Mouse (Mus musculus) Muller cell, postnatal 12 days (primary cell): Measurements from ENCODE around the gene Smim14.
A peak's percentile ranks its signal among the peaks of the same experiment; 100 is the strongest.

Experiments used
- DNase-seq: peaks from one replicate; pipeline ENCODE4 v3.0.0-alpha.2; 2015; ENCODE audit errors: inconsistent ontology term

Smim14 gene

DNA sequence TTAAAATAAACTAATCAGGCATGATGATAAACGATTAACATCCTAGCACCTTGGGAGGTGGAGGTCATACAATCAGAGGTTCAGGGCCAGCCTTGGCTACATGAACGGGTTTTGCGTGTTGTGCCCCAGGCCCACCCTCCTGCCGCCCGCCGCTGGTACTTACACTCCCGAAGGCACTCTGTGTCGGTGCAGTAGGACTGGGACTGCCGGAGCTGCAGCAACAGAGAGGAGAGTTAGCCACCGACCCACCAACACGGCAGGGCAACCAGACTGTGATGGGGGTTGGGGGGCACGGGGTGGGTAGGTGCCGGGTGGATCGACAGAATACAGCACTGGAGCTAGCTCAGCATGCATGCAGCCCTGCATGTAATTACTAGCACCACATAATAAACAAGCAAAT lies 76.6 kb downstream of the Smim14 start:
- DNase-seq = no peak

DNA sequence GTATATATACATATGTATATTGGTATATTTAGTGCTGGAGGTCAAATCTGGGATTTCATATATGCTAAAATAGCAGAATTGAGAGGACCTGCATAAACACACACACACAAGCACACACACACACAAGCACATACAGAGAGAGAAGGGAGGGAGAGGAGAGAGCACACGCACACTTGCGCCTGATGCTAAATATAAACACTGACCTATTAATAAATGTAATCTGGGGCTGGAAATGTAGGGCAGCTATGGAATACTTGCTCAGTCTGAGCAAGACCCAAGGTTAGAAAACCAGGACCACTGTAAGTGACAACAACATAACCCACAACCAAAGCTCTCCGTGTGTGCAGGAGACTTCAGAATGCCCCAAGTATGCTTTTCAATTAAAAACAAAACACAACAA lies 77.5 kb downstream of the Smim14 start:
- no peak for DNase-seq

DNA sequence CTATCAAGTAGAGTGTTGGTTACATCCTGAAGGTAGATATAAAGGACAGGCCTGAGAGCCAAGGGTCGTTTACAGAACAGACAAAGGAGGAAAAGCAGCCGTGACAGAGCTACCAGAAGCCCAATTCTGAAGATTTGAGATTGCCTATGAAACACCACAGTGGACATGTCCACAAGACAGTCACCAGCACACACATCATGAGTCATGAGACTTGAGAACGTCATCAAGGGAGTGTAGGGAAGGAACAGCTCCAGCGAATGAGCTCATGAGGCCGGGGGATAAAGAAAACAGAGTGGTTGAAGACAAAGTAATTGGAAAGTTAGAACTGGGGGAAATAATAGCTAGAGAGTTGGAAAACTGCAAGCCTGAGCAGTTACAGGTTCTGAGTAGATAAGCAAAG lies 79.1 kb downstream of the Smim14 start:
- no peak for DNase-seq

DNA sequence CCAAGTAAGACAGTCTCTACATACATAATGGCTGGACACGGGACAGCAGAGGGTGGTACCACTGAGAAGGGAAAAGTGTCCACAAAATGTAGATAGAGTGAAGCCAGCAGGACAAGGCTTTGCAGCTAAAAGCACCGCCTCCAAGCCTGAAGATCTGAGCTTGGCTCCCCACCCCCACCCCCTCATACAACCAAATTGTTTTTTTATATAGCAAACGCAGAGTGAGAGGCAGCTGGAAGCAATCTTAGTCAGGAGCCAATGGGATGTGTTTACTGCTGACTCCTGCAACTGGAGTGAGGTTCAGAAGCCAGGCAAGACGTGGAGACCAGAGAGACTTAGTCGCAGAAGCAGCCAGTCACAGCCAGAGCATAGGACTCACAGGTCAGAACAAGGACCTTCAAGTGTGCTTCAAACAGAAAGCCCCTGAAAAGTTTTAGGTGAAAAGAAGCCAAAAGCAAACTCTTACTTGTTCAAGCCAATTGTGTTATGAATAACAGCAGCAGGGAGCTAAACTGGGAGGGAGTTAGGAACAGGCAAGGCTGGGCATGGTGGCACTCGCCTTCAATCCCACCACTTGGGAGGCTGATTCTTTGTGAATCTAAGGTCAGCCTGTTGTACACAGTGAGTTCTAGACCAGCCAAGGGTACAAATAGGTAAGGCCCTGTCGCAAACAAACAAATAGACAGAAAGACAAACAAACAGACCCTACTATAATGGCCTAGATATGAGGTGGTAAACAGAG lies 79.7 kb downstream of the Smim14 start:
- DNase-seq = no peak

DNA sequence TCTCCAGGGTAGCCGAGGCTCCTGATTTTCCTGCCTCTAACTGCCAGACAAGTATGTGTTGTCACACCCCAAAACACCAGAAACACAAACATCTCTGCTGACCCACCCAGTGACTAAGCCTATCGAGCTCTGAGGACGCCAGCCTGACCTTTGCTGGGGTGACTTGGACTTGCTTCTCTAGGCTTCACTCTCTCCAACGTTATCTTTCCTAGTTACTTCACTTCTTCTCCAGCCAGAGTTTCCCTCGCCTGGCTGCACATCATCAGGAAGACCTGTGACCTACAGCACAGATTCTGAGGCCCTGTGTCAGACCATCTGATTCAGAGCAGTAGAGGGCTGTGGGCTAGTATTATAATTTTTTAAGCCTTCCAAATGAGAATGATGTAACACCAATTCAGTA lies 82.2 kb downstream of the Smim14 start:
- DNase-seq = peak; percentile 17

DNA sequence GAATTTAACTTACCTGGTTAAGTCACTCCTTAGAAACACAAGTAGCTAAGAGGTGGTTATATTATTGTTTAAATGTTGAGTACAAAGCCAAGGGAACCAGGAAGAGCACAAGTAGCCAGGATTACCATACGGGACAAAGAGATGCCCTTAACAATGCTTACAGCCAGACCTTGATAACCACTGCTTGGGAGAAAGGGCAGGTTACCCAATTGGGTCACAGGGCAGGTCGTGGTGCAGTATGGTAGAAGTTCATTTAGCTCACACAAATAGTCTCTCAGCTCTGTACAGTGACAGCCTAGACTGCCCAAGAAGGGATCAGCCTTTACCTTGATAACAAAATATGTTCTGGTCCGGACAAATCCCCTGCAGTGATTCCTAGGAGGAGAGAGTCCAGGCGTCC lies 88.0 kb downstream of the Smim14 start:
- DNase-seq = no peak

DNA sequence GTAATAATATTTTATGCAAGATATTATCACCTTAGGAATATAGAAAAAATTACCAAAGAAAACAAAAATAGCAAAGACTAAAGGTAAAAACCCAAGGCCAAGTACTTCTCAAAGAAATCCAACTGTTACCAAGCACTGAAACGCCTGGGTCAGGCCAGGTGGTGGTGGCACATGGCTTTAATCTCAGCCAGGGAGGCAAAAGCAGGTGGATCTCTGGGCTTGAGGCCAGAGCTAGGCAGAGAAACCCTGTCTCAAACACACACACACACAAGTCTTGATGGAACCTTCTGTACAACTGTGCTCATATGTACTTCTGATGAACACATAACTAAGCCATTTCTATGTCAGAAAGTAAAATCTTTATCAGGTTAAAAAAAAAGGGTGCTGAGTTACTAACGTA lies 89.2 kb downstream of the Smim14 start:
- DNase-seq = no peak

DNA sequence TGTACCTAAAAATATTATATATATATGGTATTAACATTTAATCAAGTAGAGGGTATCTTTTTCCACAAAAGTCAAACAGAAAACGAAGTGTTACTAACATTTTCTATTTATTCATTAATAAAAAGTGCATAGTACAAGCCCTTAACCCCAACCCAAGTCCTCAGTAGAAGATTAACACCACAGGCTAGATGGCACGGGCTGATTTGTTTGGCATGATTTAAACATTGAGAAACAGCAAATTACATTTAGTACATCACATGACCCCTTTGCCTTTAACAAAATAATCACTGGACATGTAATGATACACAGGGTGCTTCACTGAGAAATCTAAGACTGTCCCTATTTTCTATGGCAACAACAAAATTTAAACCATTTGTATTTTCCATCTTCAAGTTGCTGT lies 90.2 kb downstream of the Smim14 start:
- no peak for DNase-seq

DNA sequence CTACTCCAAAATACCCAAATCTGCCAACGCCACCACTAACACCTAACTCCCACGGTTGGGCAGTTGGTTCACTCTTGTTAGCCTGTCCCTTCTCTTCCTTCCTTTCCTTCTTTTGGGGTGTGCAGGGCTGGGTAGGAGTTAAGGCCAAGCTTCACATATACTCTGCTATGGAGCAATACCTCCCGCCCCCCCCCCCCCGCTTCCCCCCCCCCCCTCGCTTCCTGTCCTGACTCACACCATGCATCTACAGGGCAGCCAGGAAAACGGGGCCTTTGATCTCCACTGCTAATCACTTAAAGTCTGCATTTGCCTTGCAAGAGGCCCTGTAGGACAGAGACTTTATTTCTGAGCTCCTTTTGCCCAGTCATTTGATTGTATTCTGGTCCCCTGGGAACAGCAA lies 92.0 kb downstream of the Smim14 start:
- DNase-seq = no peak

DNA sequence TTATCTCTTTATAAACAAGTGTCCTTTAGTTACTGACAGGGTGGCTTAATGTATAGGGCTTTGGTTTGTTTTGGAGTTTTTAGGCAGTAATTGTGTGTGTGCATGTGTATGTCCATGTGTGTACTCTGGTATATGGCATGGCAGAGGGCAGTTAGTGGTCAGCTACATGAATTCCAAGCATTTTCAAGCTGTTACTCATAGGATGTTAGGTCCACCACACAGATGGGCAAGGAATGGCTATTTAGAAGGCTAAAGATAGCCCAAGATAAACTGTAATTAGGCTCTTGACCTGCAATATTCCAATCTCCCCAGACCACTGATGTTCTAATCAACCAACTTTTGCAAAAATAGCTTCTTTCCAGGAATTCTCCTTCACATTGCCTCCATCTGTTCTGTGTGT lies 98.9 kb downstream of the Smim14 start:
- DNase-seq = peak; percentile 68

DNA sequence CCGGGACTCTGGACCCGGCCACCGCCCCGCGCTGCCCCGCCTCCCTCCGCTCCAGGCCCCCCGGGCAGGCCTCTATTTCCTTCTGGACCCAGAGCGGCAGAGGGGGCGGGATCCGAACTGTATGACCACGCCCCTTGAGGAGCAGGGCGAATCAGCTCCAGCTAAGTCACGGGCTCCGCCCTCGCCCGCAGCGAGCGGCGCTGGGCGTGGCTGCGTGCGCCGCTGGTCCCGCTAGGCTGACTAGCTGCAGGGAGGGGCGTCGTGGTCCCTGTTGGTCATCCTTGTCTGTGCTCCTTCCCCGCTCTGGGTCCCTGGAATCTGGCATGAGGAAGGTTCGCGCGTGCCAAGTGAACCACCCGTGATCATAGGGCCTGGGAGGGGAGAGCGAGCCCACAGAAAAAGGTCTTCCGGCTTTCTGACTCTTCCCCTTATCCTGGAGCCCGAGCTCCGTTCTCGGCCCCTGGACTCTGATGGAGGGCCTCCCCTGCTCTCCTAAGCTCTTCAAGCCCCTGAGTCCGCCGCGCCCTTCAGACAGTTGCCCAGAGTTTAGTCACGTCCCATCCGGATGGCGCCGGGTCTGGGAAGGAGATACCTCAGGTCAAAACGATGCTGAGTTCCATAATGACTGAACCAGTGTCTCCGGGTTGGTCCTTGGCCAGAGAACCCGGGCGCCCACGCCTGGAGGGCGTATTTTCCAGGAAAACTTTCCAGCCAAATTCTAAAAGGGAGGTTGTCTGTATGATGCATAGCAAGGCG lies 101.0 kb downstream of the Smim14 start, which contains the start of gene Ugdh:
Ugdh (minus strand) TSS at position 144 of the 756 bp plus-strand sequence.
- DNase-seq = peak; percentile 100

DNA sequence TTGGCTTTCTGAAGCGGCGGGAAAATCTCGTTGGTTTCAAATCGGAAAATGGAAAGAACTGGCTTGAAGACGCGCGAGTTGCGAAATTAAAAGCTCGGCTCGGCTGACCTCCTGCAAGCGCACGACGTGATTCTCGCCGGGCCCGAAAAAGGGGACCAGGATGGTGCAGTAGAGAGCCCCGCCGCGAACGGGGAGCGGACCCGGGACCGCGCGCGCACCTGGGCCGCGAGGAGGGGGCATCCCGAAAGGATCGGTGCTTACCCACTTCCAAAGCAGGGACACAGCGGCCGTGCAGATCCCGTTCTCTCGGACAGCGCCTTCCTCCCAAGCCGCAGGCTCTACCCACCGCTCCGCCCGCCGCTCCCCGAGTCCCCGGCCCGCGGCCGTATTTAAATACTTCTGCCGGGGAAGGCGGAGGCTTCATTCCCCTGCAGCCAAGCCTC lies 101.6 kb downstream of the Smim14 start:
- no peak for DNase-seq

DNA sequence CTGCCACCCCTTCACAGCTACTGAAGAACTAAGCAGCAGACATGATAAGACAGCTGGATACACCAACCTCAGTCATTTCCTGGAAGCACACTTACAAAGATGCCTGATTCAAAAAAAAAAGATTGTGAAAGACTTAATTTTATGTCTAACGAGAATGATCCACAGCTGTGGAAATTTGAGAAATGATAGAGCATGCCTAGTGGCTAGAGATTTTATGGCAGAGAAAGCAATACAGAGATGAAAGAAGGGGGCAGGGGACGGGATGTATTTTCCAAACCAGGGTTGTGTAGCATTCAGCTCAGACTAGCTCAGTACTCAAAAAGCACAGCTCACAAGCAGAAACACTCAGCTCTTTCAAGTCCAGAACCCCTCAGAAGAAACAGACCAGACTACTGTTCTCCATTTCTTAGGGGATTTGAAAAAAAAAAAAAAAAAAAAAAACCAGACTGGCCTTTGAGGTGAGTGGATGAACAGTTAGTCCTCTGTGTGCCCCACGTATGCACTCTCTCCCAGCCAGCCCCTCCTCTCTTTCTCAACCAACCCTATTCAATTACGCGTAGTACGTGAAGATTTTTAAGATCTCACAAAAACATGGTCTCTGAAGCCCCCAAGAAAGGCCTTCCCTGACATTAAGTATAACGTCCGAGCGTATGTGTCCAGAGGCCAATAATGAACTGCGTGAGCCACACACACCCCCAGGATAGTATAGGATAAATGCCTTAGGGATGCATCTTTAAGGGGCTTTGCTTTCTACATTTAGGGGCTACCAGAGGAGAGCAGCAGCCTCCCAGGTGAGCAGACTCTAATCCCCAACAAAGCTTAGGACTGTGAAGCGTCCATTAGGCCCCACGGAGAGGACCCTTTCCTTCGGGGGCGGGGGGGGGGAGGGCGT lies 102.3 kb downstream of the Smim14 start:
- DNase-seq = peak; percentile 34

DNA sequence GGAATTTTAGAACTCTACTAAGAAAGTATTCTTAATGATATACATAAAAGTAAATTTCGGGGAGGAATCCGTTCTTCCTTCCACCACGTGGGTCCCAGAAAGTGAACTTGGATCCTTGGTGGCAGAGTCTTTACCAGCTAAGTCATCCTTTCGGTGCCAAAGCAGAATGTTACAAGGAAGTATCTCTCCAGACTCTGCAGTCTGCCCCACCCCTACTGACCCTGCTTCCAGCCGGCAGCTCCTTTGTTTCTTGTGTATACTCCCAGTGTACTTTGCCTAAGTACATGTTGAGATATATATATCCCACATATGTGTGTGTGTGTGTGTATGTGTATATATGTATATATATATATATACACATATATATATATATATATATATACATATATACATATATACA lies 107.5 kb downstream of the Smim14 start:
- no peak for DNase-seq

DNA sequence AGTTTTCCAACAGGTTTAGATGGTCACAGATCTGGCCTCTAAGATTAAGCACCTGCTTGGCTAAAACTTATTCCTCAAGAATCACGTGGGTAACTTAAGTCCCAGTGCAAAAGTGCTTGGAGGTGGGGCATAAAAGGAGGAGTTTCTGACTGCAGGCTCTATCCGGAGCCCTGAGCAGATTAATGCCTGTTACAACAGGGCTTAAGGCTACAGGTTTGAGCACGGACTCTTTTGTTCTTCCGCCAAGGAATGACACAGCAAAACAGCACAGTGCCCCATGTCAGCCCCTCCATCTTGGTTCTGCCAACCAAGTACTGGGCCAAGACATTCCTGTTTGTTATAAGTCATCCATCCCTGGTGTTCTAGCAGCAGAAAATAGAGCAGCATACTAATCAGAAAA lies 108.7 kb downstream of the Smim14 start:
- no peak for DNase-seq

DNA sequence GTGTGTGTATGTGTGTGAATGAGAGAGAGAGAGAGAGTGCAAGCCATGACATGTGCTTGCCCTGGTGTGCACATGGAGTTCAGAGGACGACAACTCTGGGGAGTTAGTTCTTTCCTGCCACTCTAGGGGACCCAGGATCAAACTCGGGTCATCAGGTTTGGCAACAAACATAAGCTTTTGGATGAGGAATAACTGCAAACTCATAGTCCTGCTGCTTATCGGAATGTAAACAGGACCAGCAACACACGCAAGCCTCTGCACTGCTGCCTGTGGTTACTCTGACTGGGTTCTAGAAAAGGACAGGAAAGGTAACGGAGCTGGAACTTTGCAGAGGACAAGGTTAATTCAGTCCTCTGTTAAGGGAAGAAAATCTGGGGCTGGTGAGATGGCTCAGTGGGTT lies 111.7 kb downstream of the Smim14 start:
- no peak for DNase-seq

DNA sequence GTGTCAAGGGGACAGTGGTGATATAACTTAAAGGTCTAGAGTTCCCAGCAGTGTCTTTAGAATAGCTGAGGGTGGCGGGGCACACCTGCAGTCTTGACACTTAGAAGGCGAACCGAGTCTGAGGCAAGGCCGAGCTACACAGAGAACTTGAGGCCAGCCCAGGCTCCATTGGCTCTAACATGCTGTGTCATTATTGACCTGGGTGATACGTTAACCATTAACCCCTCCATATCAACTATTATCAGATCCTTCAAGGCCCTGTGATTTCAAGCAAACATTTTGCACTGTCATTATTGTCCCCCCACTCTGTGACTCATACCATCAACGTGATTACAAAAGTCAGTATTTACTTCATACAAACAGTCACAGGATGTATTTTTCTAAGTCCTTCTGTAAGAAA lies 112.8 kb downstream of the Smim14 start:
- DNase-seq = no peak

DNA sequence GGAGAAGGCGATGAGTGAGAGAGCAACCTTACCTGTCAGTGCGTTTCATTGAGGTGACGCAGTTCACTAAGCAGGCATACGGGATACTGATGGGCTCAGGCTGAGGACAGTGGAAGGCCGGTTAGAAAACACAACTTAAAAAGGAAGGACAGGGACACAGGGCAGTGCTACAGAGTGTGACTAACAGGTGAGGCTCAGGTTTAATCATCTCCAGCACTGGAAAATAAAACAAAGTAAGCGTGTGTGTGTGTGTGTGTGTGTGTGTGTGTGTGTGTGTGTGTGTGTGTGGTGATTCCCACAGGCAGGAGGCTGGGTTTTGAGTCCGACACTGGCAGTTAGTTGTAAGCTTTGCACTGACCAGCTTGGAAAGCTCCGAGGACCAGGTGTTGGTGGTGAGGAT lies 114.2 kb downstream of the Smim14 start:
- DNase-seq = no peak

DNA sequence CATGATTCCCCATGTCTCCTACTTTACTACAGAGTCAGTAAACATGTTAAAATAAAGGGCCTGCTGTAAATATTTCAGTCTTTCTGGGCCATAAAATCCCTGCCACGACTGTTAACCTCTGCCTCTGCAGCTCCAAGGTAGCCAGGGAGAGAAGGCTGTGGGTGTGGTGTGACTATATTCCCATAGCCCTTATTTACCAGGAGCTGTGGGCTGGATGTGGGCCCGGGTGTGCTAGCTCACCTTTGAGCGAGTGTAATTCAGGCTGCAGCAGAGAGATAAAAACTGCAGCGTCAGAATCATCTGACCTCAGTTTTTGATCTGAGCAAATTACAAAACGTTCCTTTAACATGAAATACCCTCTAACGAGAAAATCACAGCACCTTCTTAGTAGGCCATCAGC lies 116.2 kb downstream of the Smim14 start:
- DNase-seq = no peak

DNA sequence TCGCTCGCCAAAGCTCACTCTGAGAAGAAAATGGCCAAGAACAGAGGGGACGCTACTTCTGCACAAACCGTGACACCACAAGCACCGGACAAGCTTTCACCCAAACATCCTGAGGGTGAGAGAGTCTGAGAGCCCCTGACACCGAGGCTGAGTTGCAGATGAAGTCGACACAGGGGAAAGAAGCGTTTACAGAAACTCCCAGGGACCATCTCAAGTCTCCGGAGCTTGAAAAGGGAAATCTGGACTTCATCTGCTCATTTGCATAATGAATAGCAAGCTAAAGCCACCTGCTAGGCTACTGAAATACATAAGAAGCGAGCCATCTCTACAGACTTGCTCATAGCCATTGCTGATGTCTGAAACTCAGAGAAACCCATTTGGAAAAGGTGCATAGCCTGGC lies 117.8 kb downstream of the Smim14 start:
- no peak for DNase-seq

DNA sequence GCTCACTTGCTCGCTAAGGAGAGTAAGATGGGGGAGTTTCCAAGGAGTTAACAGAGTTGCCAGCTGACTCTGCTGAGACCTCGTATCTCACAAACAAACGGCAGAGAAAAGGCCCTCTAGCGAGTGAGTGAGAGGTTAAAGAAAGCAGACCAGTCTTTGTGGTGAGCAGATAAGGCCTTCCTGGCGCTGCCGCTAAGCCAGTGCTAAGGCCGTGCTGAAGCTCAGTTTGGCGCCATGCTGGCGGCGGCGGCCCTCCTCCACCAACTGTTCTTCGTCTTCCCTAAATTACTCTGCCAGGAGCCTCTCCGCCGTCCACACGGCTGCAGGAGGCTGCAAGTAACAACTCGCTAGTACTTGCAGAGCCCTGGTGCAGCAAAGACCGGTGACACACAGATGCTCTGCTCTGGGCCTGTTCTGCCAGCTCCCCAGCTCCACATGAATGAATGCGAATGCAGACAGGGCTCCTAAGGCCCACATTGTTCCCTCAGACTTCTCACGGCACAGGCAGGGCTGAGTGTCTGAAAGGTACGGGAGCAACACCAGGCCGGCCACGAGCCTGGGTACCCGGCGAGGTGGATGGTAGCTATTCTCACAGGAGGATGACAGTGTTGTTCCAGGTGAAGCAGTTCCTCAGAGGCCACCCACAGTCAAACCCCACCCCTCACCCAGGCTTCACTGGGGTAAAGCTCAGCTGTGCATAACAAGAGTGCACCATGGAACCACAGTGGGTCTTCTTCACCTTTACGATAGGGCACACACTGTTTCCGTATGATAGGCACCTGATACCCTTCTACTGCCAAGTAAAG lies 121.1 kb downstream of the Smim14 start:
- peak; percentile 20 for DNase-seq
